Mouse (Mus musculus) heart, postnatal 0 days (tissue): ENCODE data around the gene Hrct1. TPM values are rescaled to one million over a fixed set of nuclear protein-coding genes. Genes with fewer than 3 reads are reported as not detected.

ENCODE experiments used
- ATAC-seq: fragments of 200-750 bp; cut with Nextera tagmentation; 2 replicates; pipeline ENCODE4 v1.8.0; 2017; ENCODE audit warnings: low read depth, moderate number of reproducible peaks, moderate library complexity; ENCODE audit not compliant: insufficient read depth
- DNase-seq: peaks from one replicate; pipeline ENCODE4 v3.0.0-alpha.2; 2016; ENCODE audit warnings: low spot score
- H3K27ac ChIP-seq: fragments of 300-500 bp; sonication (generic); 2 replicates; pipeline ENCODE4 v1.5.1; 2014; ENCODE audit warnings: low read depth, mild to moderate bottlenecking
- H3K27me3 ChIP-seq: fragments of 300-500 bp; sonication (generic); 2 replicates; pipeline ENCODE4 v1.6.1; 2014; ENCODE audit warnings: low read length, mixed read lengths; ENCODE audit not compliant: control insufficient read depth, insufficient read depth
- H3K36me3 ChIP-seq: fragments of 300-500 bp; sonication (generic); replicated peaks from 2 replicates; pipeline ENCODE4 v1.6.1; 2014; ENCODE audit warnings: low read length, mixed read lengths; ENCODE audit not compliant: control insufficient read depth, insufficient read depth
- H3K4me1 ChIP-seq: fragments of 300-500 bp; sonication (generic); 2 replicates; pipeline ENCODE4 v1.6.1; 2014; ENCODE audit warnings: antibody characterized with exemption; ENCODE audit not compliant: control insufficient read depth, insufficient read depth
- H3K4me2 ChIP-seq: fragments of 300-500 bp; sonication (generic); 2 replicates; pipeline ENCODE4 v1.6.1; 2014; ENCODE audit warnings: low read depth, mild to moderate bottlenecking, low read length, moderate library complexity
- H3K4me3 ChIP-seq: fragments of 300-500 bp; sonication (generic); 2 replicates; pipeline ENCODE4 v1.5.1; 2014; ENCODE audit warnings: low read depth, low read length
- H3K9ac ChIP-seq: fragments of 300-500 bp; sonication (generic); replicated peaks from 2 replicates; pipeline ENCODE4 v1.6.1; 2014; ENCODE audit warnings: low read depth, low read length, mixed read lengths
- H3K9me3 ChIP-seq: fragments of 300-500 bp; sonication (generic); replicated peaks from 2 replicates; pipeline ENCODE4 v1.6.1; 2016; ENCODE audit warnings: low read length; ENCODE audit not compliant: control insufficient read depth
- CTCF ChIP-seq: IDR thresholded peaks from 2 replicates; pipeline ENCODE4 v1.5.1; 2016; ENCODE audit warnings: antibody characterized with exemption, control low read depth, low read depth
- EP300 ChIP-seq: IDR thresholded peaks from 2 replicates; pipeline ENCODE4 v1.6.1; 2016; ENCODE audit warnings: antibody characterized with exemption, low read depth
- WGBS: fragments of 180-500 bp; shearing (Covaris S2); extraction: QIAGEN DNeasy Blood & Tissue Kit; methylation state at CpG from one replicate; pipeline ENCODE4 v1.1.7; 2014; 5-methylcytosine and 5-hydroxymethylcytosine counted together
- polyA plus RNA-seq: library from polyadenylated mRNA; unstranded; fragments of >200 nt; fragmentation: Nextera tagmentation; extraction: Ambion mirVana; gene quantifications from 2 replicates; pipeline ENCODE4 v1.2.1, GENCODE M21; 2015
- total RNA-seq: library from RNA; depleted of rRNA; stranded (reverse); fragments of >200 nt; gene quantifications from 2 replicates; pipeline ENCODE4 v1.2.3, GENCODE M21; 2014; ENCODE audit warnings: low replicate concordance

Gene Hrct1
- total and polyA plus RNA-seq, 2 experiments from 2014 or later, result 4.5 to 9.5 TPM

- H3K27ac ChIP-seq, result no peak overlapping the region
- peaks cover 14% of the 10 kb centered on the region; the same call in 1 of the 2 replicates for H3K4me1 ChIP-seq
- H3K9me3 ChIP-seq, result no peaks in the 10 kb centered on the region
- WGBS, result 85% methylated on average over 1 of the region's 1 CpGs
- peaks cover 7% of the 10 kb centered on the region; the same call in 1 of the 2 replicates for H3K36me3 ChIP-seq
- no peak overlapping the region for H3K4me3 ChIP-seq
- H3K9ac ChIP-seq, result no peak overlapping the region
- ATAC-seq (no peak), DNase-seq (no peak)
- TF ChIP-seq EP300 (no peak), CTCF (no peak)
- no peaks in the 10 kb centered on the region for H3K27me3 ChIP-seq
- H3K4me2 ChIP-seq, result no peak overlapping the region
Observed at GRCm38 (mm10) chr4:43694439-43695248, 32.3 kb upstream of the Hrct1 start.

- H3K4me2 ChIP-seq, result no peak overlapping the region
- DNase-seq (peak; percentile 40), ATAC-seq (peak; percentile 76)
- H3K27me3 ChIP-seq, result no peaks in the 10 kb centered on the region
- WGBS, result 13% methylated on average over 9 of the region's 9 CpGs
- H3K27ac ChIP-seq, result no peak overlapping the region
- H3K9me3 ChIP-seq, result no peaks in the 10 kb centered on the region
- H3K4me3 ChIP-seq, result no peak overlapping the region
- H3K9ac ChIP-seq, result no peak overlapping the region
- 0 out of 2 replicates have a peak, but pooled peaks cover 1% of the 10 kb centered on the region for H3K36me3 ChIP-seq
- peaks cover 14% of the 10 kb centered on the region; the same call in 1 of the 2 replicates for H3K4me1 ChIP-seq
- TF ChIP-seq CTCF (no peak), EP300 (no peak)
Observed at GRCm38 (mm10) chr4:43695249-43695671, 31.7 kb upstream of the Hrct1 start.

GRCm38 (mm10) chr4:43696561-43696960 lies 30.4 kb upstream of the Hrct1 start:
- Histone ChIP-seq H3K4me1 (peaks cover 14% of the 10 kb centered on the region; the same call in 1 of the 2 replicates), H3K9ac (no peak overlapping the region), H3K27ac (no peak overlapping the region), H3K27me3 (no peaks in the 10 kb centered on the region), H3K4me2 (no peak overlapping the region), H3K4me3 (no peak overlapping the region), H3K36me3 (no peaks in the 10 kb centered on the region), H3K9me3 (no peaks in the 10 kb centered on the region)
- DNase-seq (no peak), ATAC-seq (peak; percentile 33; the same call in 1 of the 2 replicates)
- WGBS, result 76% methylated on average over 13 of the region's 13 CpGs
- no peak for TF ChIP-seq CTCF
- TF ChIP-seq EP300, result no peak

GRCm38 (mm10) chr4:43700707-43701106 lies 26.3 kb upstream of the Hrct1 start, which contains the start of gene Olfr70:
Olfr70 (minus strand) TSS chr4:43700807.
- H3K27me3 ChIP-seq, result no peaks in the 10 kb centered on the region
- no peaks in the 10 kb centered on the region for H3K4me1 ChIP-seq
- no peak within 1 kb of the TSS for H3K9ac ChIP-seq
- no peak within 1 kb of the TSS for H3K4me3 ChIP-seq
- no peaks in the 10 kb centered on the region for H3K9me3 ChIP-seq
- TF ChIP-seq CTCF, result no peak
- TF ChIP-seq EP300, result no peak
- ATAC-seq, result no peak
- no peak for DNase-seq
- H3K4me2 ChIP-seq, result no peak within 1 kb of the TSS
- WGBS, result 86% methylated on average over 6 of the region's 6 CpGs
- no peak within 1 kb of the TSS for H3K27ac ChIP-seq
- H3K36me3 ChIP-seq, result no peaks in the 10 kb centered on the region

- no peak overlapping the region for H3K9ac ChIP-seq
- H3K4me1 ChIP-seq, result no peaks in the 10 kb centered on the region
- peak; percentile 13; the same call in 1 of the 2 replicates for TF ChIP-seq CTCF
- TF ChIP-seq EP300, result no peak
- H3K4me3 ChIP-seq, result no peak overlapping the region
- ATAC-seq (no peak), DNase-seq (no peak)
- no peak overlapping the region for H3K27ac ChIP-seq
- no peaks in the 10 kb centered on the region for H3K36me3 ChIP-seq
- no peaks in the 10 kb centered on the region for H3K27me3 ChIP-seq
- WGBS, result 66% methylated on average over 6 of the region's 6 CpGs
- no peak overlapping the region for H3K4me2 ChIP-seq
- H3K9me3 ChIP-seq, result no peaks in the 10 kb centered on the region
Observed at GRCm38 (mm10) chr4:43703439-43703838, 23.5 kb upstream of the Hrct1 start.
